Mouse (Mus musculus) C2C12 (cell line): ENCODE measurements around the gene Nfatc4. TPM values are rescaled to one million over a fixed set of nuclear protein-coding genes. Genes with fewer than 3 reads are reported as not detected.

Experiments
- H3K27me3 ChIP-seq: one replicate; pipeline ENCODE4 v1.6.1; 2011; ENCODE audit not compliant: control insufficient read depth, insufficient read depth, insufficient read length
- H3K36me3 ChIP-seq: one replicate; pipeline ENCODE4 v1.6.1; 2011; ENCODE audit not compliant: control insufficient read depth, insufficient read depth
- H3K4me3 ChIP-seq: one replicate; pipeline ENCODE4 v1.5.1; 2011; ENCODE audit warnings: mild to moderate bottlenecking, control low read depth; ENCODE audit not compliant: poor library complexity, insufficient read depth, severe bottlenecking
- H3K79me2 ChIP-seq: one replicate; pipeline ENCODE4 v1.6.1; 2011; ENCODE audit not compliant: control insufficient read depth, insufficient read depth
- H3K79me3 ChIP-seq: one replicate; pipeline ENCODE4 v1.6.1; 2011; ENCODE audit warnings: low read depth, control low read depth
- H3ac ChIP-seq: one replicate; pipeline ENCODE3; 2011; ENCODE audit warnings: low read depth; ENCODE audit not compliant: control insufficient read depth, insufficient read length
- CEBPB ChIP-seq: IDR thresholded peaks from one replicate; pipeline ENCODE4 v1.6.1; 2011; ENCODE audit warnings: low read depth, mild to moderate bottlenecking, control low read depth, moderate library complexity
- CTCF ChIP-seq: IDR thresholded peaks from one replicate; pipeline ENCODE4 v1.5.1; 2011; ENCODE audit not compliant: control insufficient read depth, insufficient read depth, insufficient read length
- FOSL1 ChIP-seq: IDR thresholded peaks from one replicate; pipeline ENCODE4 v1.8.0; 2011; ENCODE audit warnings: mild to moderate bottlenecking, low read length; ENCODE audit not compliant: poor library complexity, insufficient read depth, severe bottlenecking
- MAX ChIP-seq: IDR thresholded peaks from one replicate; pipeline ENCODE4 v1.6.1; 2011; ENCODE audit warnings: mild to moderate bottlenecking, control low read depth
- MYOD1 ChIP-seq: IDR thresholded peaks from one replicate; pipeline ENCODE4 v1.6.1; 2011; ENCODE audit warnings: low read depth; ENCODE audit not compliant: control insufficient read depth, insufficient read length
- MYOG ChIP-seq: IDR thresholded peaks from one replicate; pipeline ENCODE4 v1.6.1; 2011; ENCODE audit not compliant: control insufficient read depth, insufficient read length; ENCODE audit errors: extremely low read depth
- USF1 ChIP-seq: IDR thresholded peaks from one replicate; pipeline ENCODE4 v1.6.1; 2011; ENCODE audit warnings: low read depth, mild to moderate bottlenecking, control low read depth, moderate library complexity
- polyA plus RNA-seq: library from polyadenylated mRNA; unstranded; fragments of >200 nt; fragmentation: generic; extraction: Trizol; gene quantifications from one replicate; pipeline ENCODE4 v1.2.1, GENCODE M21; 2012; ENCODE audit warnings: missing spikeins

The Nfatc4 gene
- polyA plus RNA-seq, 1 experiment = 1.2 TPM

GRCm38 (mm10) chr14:55785195-55785594 lies 37.7 kb upstream of the Nfatc4 start:
- Histone ChIP-seq H3K36me3 (no peaks in the 10 kb centered on the region), H3ac (no peak overlapping the region), H3K27me3 (no peaks in the 10 kb centered on the region), H3K4me3 (no peak overlapping the region), H3K79me3 (no peaks in the 10 kb centered on the region), H3K79me2 (no peaks in the 10 kb centered on the region)
- TF ChIP-seq MAX = no peak
- no peak for TF ChIP-seq CEBPB
- TF ChIP-seq MYOD1 = no peak
- no peak for TF ChIP-seq MYOG
- TF ChIP-seq USF1 = no peak
- no peak for TF ChIP-seq CTCF
- TF ChIP-seq FOSL1 = no peak

- H3K36me3 ChIP-seq = no peaks in the 10 kb centered on the region
- H3K4me3 ChIP-seq = no peak overlapping the region
- no peak overlapping the region for H3ac ChIP-seq
- TF ChIP-seq CEBPB = no peak
- no peak for TF ChIP-seq MYOD1
- no peak for TF ChIP-seq MYOG
- TF ChIP-seq CTCF = no peak
- TF ChIP-seq MAX = no peak
- no peak for TF ChIP-seq USF1
- TF ChIP-seq FOSL1 = no peak
- H3K27me3 ChIP-seq = no peaks in the 10 kb centered on the region
- no peaks in the 10 kb centered on the region for H3K79me2 ChIP-seq
- H3K79me3 ChIP-seq = no peaks in the 10 kb centered on the region
Measured at GRCm38 (mm10) chr14:55787731-55788130, 35.2 kb upstream of the Nfatc4 start.

GRCm38 (mm10) chr14:55788256-55789050 lies 34.5 kb upstream of the Nfatc4 start, which contains the start of gene Ripk3:
Gene Ripk3 (minus strand): TSS chr14:55788865.
- TF ChIP-seq CEBPB = no peak
- TF ChIP-seq MYOD1 = no peak
- TF ChIP-seq CTCF = no peak
- no peak for TF ChIP-seq MYOG
- no peak for TF ChIP-seq USF1
- TF ChIP-seq MAX = no peak
- TF ChIP-seq FOSL1 = no peak
- Histone ChIP-seq H3K79me2 (no peaks in the 10 kb centered on the region), H3ac (no peak within 1 kb of the TSS), H3K36me3 (no peaks in the 10 kb centered on the region), H3K79me3 (no peaks in the 10 kb centered on the region), H3K4me3 (no peak within 1 kb of the TSS), H3K27me3 (no peaks in the 10 kb centered on the region)

GRCm38 (mm10) chr14:55793461-55793860 lies 29.5 kb upstream of the Nfatc4 start:
- Histone ChIP-seq H3K79me2 (no peaks in the 10 kb centered on the region), H3K36me3 (no peaks in the 10 kb centered on the region), H3K79me3 (no peaks in the 10 kb centered on the region), H3ac (no peak overlapping the region), H3K4me3 (no peak overlapping the region), H3K27me3 (no peaks in the 10 kb centered on the region)
- TF ChIP-seq MYOG (no peak), MYOD1 (no peak), CTCF (no peak), MAX (no peak), USF1 (no peak), CEBPB (no peak), FOSL1 (no peak)

GRCm38 (mm10) chr14:55793946-55794345 lies 29.0 kb upstream of the Nfatc4 start:
- Histone ChIP-seq H3K36me3 (no peaks in the 10 kb centered on the region), H3ac (no peak overlapping the region), H3K79me2 (no peaks in the 10 kb centered on the region), H3K79me3 (no peaks in the 10 kb centered on the region), H3K4me3 (no peak overlapping the region), H3K27me3 (no peaks in the 10 kb centered on the region)
- TF ChIP-seq MYOG (no peak), CTCF (no peak), FOSL1 (no peak), USF1 (no peak), MYOD1 (no peak)
